Mouse (Mus musculus): Measurements from ENCODE around the gene Abca14. TPM values are rescaled to one million over a fixed set of nuclear protein-coding genes. Genes with fewer than 3 reads are reported as not detected.

Abca14 gene
- total RNA-seq, 1 experiment, result 0.09 TPM

DNA sequence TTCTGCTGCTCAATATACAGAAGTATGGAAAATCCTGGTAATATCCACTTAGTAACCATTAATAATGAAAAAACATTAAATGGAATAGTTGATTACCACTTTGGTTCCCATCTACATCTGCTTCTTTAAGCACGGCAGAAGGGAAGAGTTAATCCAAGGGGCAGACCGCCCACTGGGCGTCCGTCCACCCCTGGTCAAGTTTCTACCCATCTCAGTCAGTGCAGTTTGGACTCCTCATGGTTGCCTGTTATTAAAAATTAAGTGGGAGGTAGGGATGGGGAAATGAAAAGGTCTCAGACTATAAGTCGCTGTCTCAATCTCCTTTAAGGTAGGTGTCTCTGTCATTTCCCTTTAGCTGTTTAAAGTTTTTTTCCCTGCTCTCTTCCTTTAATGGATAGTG is 14.8 kb upstream of the Abca14 start:
- no peak for DNase-seq (ENCODE audit: low read depth, low spot score)
- no peak overlapping the region for H3K27ac ChIP-seq (ENCODE audit: insufficient read depth, low read depth, low read length, poor library complexity, severe bottlenecking)
- in situ Hi-C loops (cut with MboI; ENCODE audit: low sequenced_read_pairs in 2 of 2, unreplicated experiment in 2 of 2), result no loop called here

DNA sequence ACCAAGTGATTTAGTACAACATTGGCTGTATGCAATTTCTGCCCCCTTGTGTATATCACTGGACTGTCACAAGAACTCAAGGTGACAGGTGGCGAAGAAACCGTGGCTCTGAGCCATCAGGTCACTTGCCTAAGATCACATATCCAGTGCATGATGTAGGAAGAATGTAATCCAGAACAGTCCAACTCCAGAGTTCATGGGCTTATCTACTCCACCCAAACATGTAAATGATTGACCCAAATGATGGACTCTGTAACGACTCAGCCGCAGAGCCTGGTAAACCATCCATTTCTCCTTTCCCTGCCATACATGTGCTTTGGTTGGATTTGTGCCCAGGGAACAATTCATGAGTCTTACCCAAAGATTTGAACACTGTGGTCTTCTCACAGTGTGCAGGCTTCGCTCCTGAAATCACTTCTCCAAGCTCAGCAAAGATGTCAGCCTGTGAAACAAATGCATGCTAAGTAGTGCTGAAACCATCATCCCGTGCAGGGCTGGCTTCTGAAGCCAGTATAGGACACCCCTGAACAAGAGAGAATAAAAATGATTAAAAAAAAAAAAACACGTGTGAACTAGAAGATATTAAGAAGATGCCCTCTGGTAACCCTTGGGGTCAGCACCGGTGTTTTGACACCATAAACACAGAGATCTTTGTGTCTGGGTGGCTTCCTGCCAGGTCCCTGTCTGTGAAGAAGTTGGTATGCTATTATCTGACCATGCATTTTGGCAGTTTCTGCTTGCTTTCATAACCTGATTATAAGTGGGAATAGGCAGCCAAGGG is 14.2 kb upstream of the Abca14 start:
- TF ChIP-seq HCFC1 (IDR thresholded peaks at IDR 0.05; ENCODE audit: borderline replicate concordance, insufficient read depth, low read length), result no peak
- no peak for TF ChIP-seq CHD2 (IDR thresholded peaks at IDR 0.05; ENCODE audit: low read depth, low read length)
- no peak for TF ChIP-seq MAFK (IDR thresholded peaks at IDR 0.05; ENCODE audit: insufficient read depth, low read depth, low read length)
- no peak for TF ChIP-seq ZNF384 (IDR thresholded peaks at IDR 0.05; ENCODE audit: low read depth, low read length)
- no peak for TF ChIP-seq ZC3H11A (IDR thresholded peaks at IDR 0.05; ENCODE audit: borderline replicate concordance, low read depth, low read length)
- no peaks in the 10 kb centered on the region for H3K36me3 ChIP-seq (ENCODE audit: control insufficient read depth, insufficient read depth, low read length, poor library complexity, severe bottlenecking)
- in situ Hi-C loops (cut with MboI; ENCODE audit: low sequenced_read_pairs in 2 of 2, unreplicated experiment in 2 of 2), result no loop called here
- H3K27ac ChIP-seq (ENCODE audit: insufficient read depth, low read depth, low read length, poor library complexity, severe bottlenecking), result no peak overlapping the region
- H3K9me3 ChIP-seq (ENCODE audit: control insufficient read depth, insufficient read depth, low read depth, low read length), result no peaks in the 10 kb centered on the region
- no peak for DNase-seq (ENCODE audit: low read depth, low spot score)
- H3K4me3 ChIP-seq (ENCODE audit: insufficient read depth in 1 of 2, low read depth in 1 of 2, low read length in 2 of 2, poor library complexity in 1 of 2, severe bottlenecking in 1 of 2), result no peak overlapping the region
- H3K9ac ChIP-seq (ENCODE audit: insufficient read depth, low read depth, low read length, poor library complexity, severe bottlenecking), result no peak overlapping the region
- H3K4me1 ChIP-seq (ENCODE audit: control insufficient read depth in 2 of 2, insufficient read depth in 2 of 2, low read length in 2 of 2, poor library complexity in 1 of 2), result no peaks in the 10 kb centered on the region

More for the DNA sequence above, 14.8 kb upstream of the Abca14 start:
- Histone ChIP-seq H3K4me3 (ENCODE audit: insufficient read depth in 1 of 2, low read depth in 1 of 2, low read length in 2 of 2, poor library complexity in 1 of 2, severe bottlenecking in 1 of 2) (no peak overlapping the region), H3K4me1 (ENCODE audit: control insufficient read depth in 2 of 2, insufficient read depth in 2 of 2, low read length in 2 of 2, poor library complexity in 1 of 2) (no peaks in the 10 kb centered on the region), H3K36me3 (ENCODE audit: control insufficient read depth, insufficient read depth, low read length, poor library complexity, severe bottlenecking) (no peaks in the 10 kb centered on the region), H3K9me3 (ENCODE audit: control insufficient read depth, insufficient read depth, low read depth, low read length) (no peaks in the 10 kb centered on the region), H3K9ac (ENCODE audit: insufficient read depth, low read depth, low read length, poor library complexity, severe bottlenecking) (no peak overlapping the region)
- no peak for TF ChIP-seq ZC3H11A (IDR thresholded peaks at IDR 0.05; ENCODE audit: borderline replicate concordance, low read depth, low read length)
- TF ChIP-seq MAFK (IDR thresholded peaks at IDR 0.05; ENCODE audit: insufficient read depth, low read depth, low read length), result no peak
- no peak for TF ChIP-seq CHD2 (IDR thresholded peaks at IDR 0.05; ENCODE audit: low read depth, low read length)
- TF ChIP-seq HCFC1 (IDR thresholded peaks at IDR 0.05; ENCODE audit: borderline replicate concordance, insufficient read depth, low read length), result no peak
- TF ChIP-seq ZNF384 (IDR thresholded peaks at IDR 0.05; ENCODE audit: low read depth, low read length), result no peak

DNA sequence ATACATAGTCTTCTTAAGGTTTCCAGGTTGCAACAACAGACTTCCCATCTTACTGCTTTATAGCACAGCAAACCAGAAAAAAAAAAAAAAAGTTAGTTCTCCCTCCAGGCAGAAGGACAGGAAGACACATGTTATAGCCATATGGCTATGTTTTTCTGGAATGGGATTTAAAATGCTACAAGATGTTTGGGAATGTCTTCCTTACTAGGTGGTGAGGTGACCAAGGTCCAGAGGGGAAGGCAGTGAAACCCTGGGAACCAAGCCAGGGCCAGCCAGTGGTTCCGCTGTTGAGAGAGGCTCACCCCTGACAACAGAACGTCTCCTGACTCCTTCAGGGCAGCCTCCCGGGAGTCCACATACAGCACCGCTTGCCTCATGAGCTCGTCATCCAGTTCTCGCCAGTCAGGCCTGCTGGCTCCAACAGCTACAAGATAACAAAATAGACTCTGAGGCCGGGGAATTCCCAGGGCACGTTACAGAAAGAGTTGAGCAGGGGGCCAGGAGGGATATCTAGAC is 13.6 kb upstream of the Abca14 start:
- in situ Hi-C loops (cut with MboI; ENCODE audit: low sequenced_read_pairs in 2 of 2, unreplicated experiment in 2 of 2), result no loop called here

DNA sequence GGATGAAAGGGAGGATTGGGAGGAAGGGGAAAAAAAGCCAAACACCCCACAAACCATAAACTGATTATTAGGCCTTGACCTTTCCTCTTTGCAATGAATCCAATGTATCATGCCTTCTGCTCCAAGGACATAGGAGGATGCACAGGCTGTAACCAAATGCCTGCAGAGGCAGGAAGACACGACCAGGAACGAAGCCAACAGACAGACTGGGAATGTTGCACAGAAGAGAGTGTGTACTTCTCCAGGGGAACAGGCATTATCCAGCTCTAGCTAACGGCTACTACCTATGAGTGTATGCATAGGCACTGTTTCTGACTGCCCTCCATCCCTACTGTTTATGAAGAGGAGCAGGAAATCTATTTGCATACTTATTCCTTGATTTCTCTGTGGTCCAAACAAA is 11.6 kb upstream of the Abca14 start:
- TF ChIP-seq MAFK (IDR thresholded peaks at IDR 0.05; ENCODE audit: insufficient read depth, low read depth, low read length), result no peak
- H3K9me3 ChIP-seq (ENCODE audit: control insufficient read depth, insufficient read depth, low read depth, low read length), result no peaks in the 10 kb centered on the region
- no peaks in the 10 kb centered on the region for H3K36me3 ChIP-seq (ENCODE audit: control insufficient read depth, insufficient read depth, low read length, poor library complexity, severe bottlenecking)
- no peak overlapping the region for H3K27ac ChIP-seq (ENCODE audit: insufficient read depth, low read depth, low read length, poor library complexity, severe bottlenecking)
- no peaks in the 10 kb centered on the region for H3K4me1 ChIP-seq (ENCODE audit: control insufficient read depth in 2 of 2, insufficient read depth in 2 of 2, low read length in 2 of 2, poor library complexity in 1 of 2)
- H3K4me3 ChIP-seq (ENCODE audit: insufficient read depth in 1 of 2, low read depth in 1 of 2, low read length in 2 of 2, poor library complexity in 1 of 2, severe bottlenecking in 1 of 2), result no peak overlapping the region
- DNase-seq (ENCODE audit: low read depth, low spot score), result no peak
- no peak overlapping the region for H3K9ac ChIP-seq (ENCODE audit: insufficient read depth, low read depth, low read length, poor library complexity, severe bottlenecking)
- in situ Hi-C loops (cut with MboI; ENCODE audit: low sequenced_read_pairs in 2 of 2, unreplicated experiment in 2 of 2), result no loop called here

More for the DNA sequence above, 13.6 kb upstream of the Abca14 start:
- no peaks in the 10 kb centered on the region for H3K4me1 ChIP-seq (ENCODE audit: control insufficient read depth in 2 of 2, insufficient read depth in 2 of 2, low read length in 2 of 2, poor library complexity in 1 of 2)
- no peak for TF ChIP-seq MAFK (IDR thresholded peaks at IDR 0.05; ENCODE audit: insufficient read depth, low read depth, low read length)
- no peaks in the 10 kb centered on the region for H3K36me3 ChIP-seq (ENCODE audit: control insufficient read depth, insufficient read depth, low read length, poor library complexity, severe bottlenecking)
- no peak overlapping the region for H3K9ac ChIP-seq (ENCODE audit: insufficient read depth, low read depth, low read length, poor library complexity, severe bottlenecking)
- no peaks in the 10 kb centered on the region for H3K9me3 ChIP-seq (ENCODE audit: control insufficient read depth, insufficient read depth, low read depth, low read length)
- H3K27ac ChIP-seq (ENCODE audit: insufficient read depth, low read depth, low read length, poor library complexity, severe bottlenecking), result no peak overlapping the region
- DNase-seq (ENCODE audit: low read depth, low spot score), result no peak
- H3K4me3 ChIP-seq (ENCODE audit: insufficient read depth in 1 of 2, low read depth in 1 of 2, low read length in 2 of 2, poor library complexity in 1 of 2, severe bottlenecking in 1 of 2), result no peak overlapping the region

GRCm38 (mm10) chr7:120192816-120193215 is 10.9 kb upstream of the Abca14 start:
- no peaks in the 10 kb centered on the region for H3K36me3 ChIP-seq (ENCODE audit: control insufficient read depth, insufficient read depth, low read length, poor library complexity, severe bottlenecking)
- H3K27ac ChIP-seq (ENCODE audit: insufficient read depth, low read depth, low read length, poor library complexity, severe bottlenecking), result no peak overlapping the region
- H3K4me3 ChIP-seq (ENCODE audit: insufficient read depth in 1 of 2, low read depth in 1 of 2, low read length in 2 of 2, poor library complexity in 1 of 2, severe bottlenecking in 1 of 2), result no peak overlapping the region
- in situ Hi-C loops (cut with MboI; ENCODE audit: low sequenced_read_pairs in 2 of 2, unreplicated experiment in 2 of 2), result no loop called here
- H3K4me1 ChIP-seq (ENCODE audit: control insufficient read depth in 2 of 2, insufficient read depth in 2 of 2, low read length in 2 of 2, poor library complexity in 1 of 2), result no peaks in the 10 kb centered on the region
- DNase-seq (ENCODE audit: low read depth, low spot score), result no peak
- H3K9ac ChIP-seq (ENCODE audit: insufficient read depth, low read depth, low read length, poor library complexity, severe bottlenecking), result no peak overlapping the region
- no peaks in the 10 kb centered on the region for H3K9me3 ChIP-seq (ENCODE audit: control insufficient read depth, insufficient read depth, low read depth, low read length)
- TF ChIP-seq ZNF384 (IDR thresholded peaks at IDR 0.05; ENCODE audit: low read depth, low read length) (no peak), MAFK (IDR thresholded peaks at IDR 0.05; ENCODE audit: insufficient read depth, low read depth, low read length) (no peak), HCFC1 (IDR thresholded peaks at IDR 0.05; ENCODE audit: borderline replicate concordance, insufficient read depth, low read length) (no peak), ZC3H11A (IDR thresholded peaks at IDR 0.05; ENCODE audit: borderline replicate concordance, low read depth, low read length) (no peak), CHD2 (IDR thresholded peaks at IDR 0.05; ENCODE audit: low read depth, low read length) (no peak)
